Comparison of ENCODE assay signal across 15 mouse cellular contexts in the genomic region with DNA sequence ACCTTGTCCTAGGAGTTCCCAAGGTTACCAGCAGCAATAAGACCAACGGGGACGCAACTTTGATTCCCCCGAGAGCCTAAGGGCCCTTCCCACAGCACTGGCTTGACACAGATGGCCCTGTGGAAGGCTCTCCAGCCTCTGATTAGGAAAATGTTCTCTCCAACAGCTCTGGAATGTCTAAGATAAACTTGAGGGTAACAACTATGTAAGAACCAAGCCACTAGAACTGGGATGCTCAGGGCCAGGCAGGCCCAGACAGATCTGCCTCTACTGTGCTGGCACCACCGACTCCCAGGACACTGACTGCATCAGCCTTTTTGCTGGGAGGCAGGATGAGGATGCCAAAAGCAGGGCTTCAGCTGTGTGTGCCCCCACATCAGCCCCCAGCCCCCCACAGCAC.
A peak's percentile ranks its signal among the peaks of the same experiment; 100 is the strongest.
DNase-seq lines count a peak whose midpoint lies in the region; TF ChIP-seq lines count a peak whose summit lies in the region.
"Had no signal": no experiment of that assay in that cellular context is flagged by ENCODE, and none has a peak within 500 bp of the region (broad histone marks: within the 10 kb centered on the region; RNA-seq: fewer than 3 reads in every experiment).

No protein-coding gene starts in this region.

- TF ChIP-seq POLR2A in kidney, adult 2 months (IDR thresholded peaks at IDR 0.05; ENCODE audit: low read depth, low read length), result no peak

- no peak for TF ChIP-seq CTCF in kidney, adult 2 months (conservative IDR thresholded peaks at IDR 0.05; ENCODE audit: insufficient read depth, insufficient read length, low read depth, low read length)

- H3K27me3 ChIP-seq in heart, embryonic 10.5 days (ENCODE audit: insufficient read depth, poor library complexity, severe bottlenecking), result peaks cover 22% of the 10 kb centered on the region; the same call in 1 of the 2 replicates
- H3K27me3 ChIP-seq in kidney, adult 2 months (replicated peaks; ENCODE audit: control insufficient read depth, insufficient read depth, low read length), result no peaks in the 10 kb centered on the region
- H3K27me3 ChIP-seq in embryonic facial prominence, embryonic 10.5 days (replicated peaks; ENCODE audit: low read depth, poor library complexity, severe bottlenecking), result peaks cover 9% of the 10 kb centered on the region
- H3K27me3 ChIP-seq in limb, embryonic 10.5 days (ENCODE audit: low read depth, poor library complexity, severe bottlenecking), result no peaks in the 10 kb centered on the region
- H3K27me3 ChIP-seq: lung, embryonic 15.5 days; neural tube, embryonic 12.5 days had no signal

- H3K36me3 ChIP-seq in heart, embryonic 10.5 days, result no peaks in the 10 kb centered on the region
- no peaks in the 10 kb centered on the region for H3K36me3 ChIP-seq in kidney, adult 2 months (ENCODE audit: control insufficient read depth, insufficient read depth, low read length)
- no peaks in the 10 kb centered on the region for H3K36me3 ChIP-seq in embryonic facial prominence, embryonic 10.5 days (replicated peaks)
- H3K36me3 ChIP-seq in limb, embryonic 10.5 days, result no peaks in the 10 kb centered on the region
- H3K36me3 ChIP-seq: forebrain, embryonic 10.5 days; lung, embryonic 15.5 days; neural tube, embryonic 12.5 days had no signal

- no peak for DNase-seq in heart, embryonic 10.5 days (ENCODE audit: low spot score)
- no peak for DNase-seq in heart, postnatal 4 days
- DNase-seq in kidney, adult 2 months, result peak; percentile 19
- no peak for DNase-seq in kidney, postnatal 36 days
- no peak for DNase-seq in embryonic facial prominence, embryonic 10.5 days (ENCODE audit: low spot score)
- DNase-seq in limb, embryonic 10.5 days (ENCODE audit: low spot score), result no peak
- no peak for DNase-seq in left cerebral cortex, postnatal 14 days (ENCODE audit: low spot score in 2 of 2)
- DNase-seq in layer of hippocampus, postnatal 36 days, result no peak
- DNase-seq: adrenal gland, postnatal 25 days; gastrocnemius, postnatal 14 days; liver; thymus, postnatal 14 days had no signal

- H3K4me1 ChIP-seq in heart, embryonic 10.5 days, result peaks cover 61% of the 10 kb centered on the region
- H3K4me1 ChIP-seq in kidney, adult 2 months (ENCODE audit: control insufficient read depth, insufficient read depth, low read length), result no peaks in the 10 kb centered on the region
- H3K4me1 ChIP-seq in embryonic facial prominence, embryonic 10.5 days, result peaks cover 65% of the 10 kb centered on the region
- H3K4me1 ChIP-seq in limb, embryonic 10.5 days, result peaks cover 92% of the 10 kb centered on the region

- WGBS in heart, embryonic 10.5 days, result 43% methylated on average over 4 of the region's 4 CpGs
- 71% methylated on average over 4 of the region's 4 CpGs for WGBS in kidney, adult 2 months
- WGBS in embryonic facial prominence, embryonic 10.5 days, result 77% methylated on average over 4 of the region's 4 CpGs
- WGBS in limb, embryonic 10.5 days, result 59% methylated on average over 4 of the region's 4 CpGs

- H3K4me3 ChIP-seq in heart, embryonic 10.5 days, result no peak overlapping the region
- H3K4me3 ChIP-seq in kidney, adult 2 months (ENCODE audit: insufficient read depth, low read depth, low read length), result no peak overlapping the region
- H3K4me3 ChIP-seq in embryonic facial prominence, embryonic 10.5 days, result no peak overlapping the region
- H3K4me3 ChIP-seq in limb, embryonic 10.5 days, result no peak overlapping the region
- H3K4me3 ChIP-seq: forebrain, embryonic 10.5 days; lung, embryonic 15.5 days; neural tube, embryonic 12.5 days had no signal

- H3K9me3 ChIP-seq in heart, embryonic 10.5 days, result no peaks in the 10 kb centered on the region
- no peaks in the 10 kb centered on the region for H3K9me3 ChIP-seq in embryonic facial prominence, embryonic 10.5 days
- no peaks in the 10 kb centered on the region for H3K9me3 ChIP-seq in limb, embryonic 10.5 days (replicated peaks)
- H3K9me3 ChIP-seq: forebrain, embryonic 10.5 days; lung, embryonic 15.5 days; neural tube, embryonic 12.5 days had no signal

- intact Hi-C loops in left cerebral cortex, postnatal 14 days (cut with DNase I), result no loop called here

- peak overlapping the region; percentile 70; the same call in 1 of the 2 replicates for H3K27ac ChIP-seq in heart, embryonic 10.5 days
- H3K27ac ChIP-seq in kidney, adult 2 months (ENCODE audit: insufficient read depth, low read depth, low read length), result 0 out of 2 replicates have a peak overlapping the region, but pooled peaks have one; percentile 39
- peak overlapping the region; percentile 51 for H3K27ac ChIP-seq in embryonic facial prominence, embryonic 10.5 days (replicated peaks)
- peak overlapping the region; percentile 93 for H3K27ac ChIP-seq in limb, embryonic 10.5 days
- H3K27ac ChIP-seq: lung, embryonic 15.5 days; neural tube, embryonic 12.5 days had no signal

Comparison
In these comparisons a context has a peak if more than half of its experiments do, and no peak if none do; other contexts are left out.
1. H3K27ac ChIP-seq: peak in every context shown above with its lines; median percentile 93 in limb, embryonic 10.5 days; 70 in heart, embryonic 10.5 days; 51 in embryonic facial prominence, embryonic 10.5 days; 39 in kidney, adult 2 months.